Mouse (Mus musculus): ENCODE results near the gene Dhx15.

Dhx15 gene

DNA sequence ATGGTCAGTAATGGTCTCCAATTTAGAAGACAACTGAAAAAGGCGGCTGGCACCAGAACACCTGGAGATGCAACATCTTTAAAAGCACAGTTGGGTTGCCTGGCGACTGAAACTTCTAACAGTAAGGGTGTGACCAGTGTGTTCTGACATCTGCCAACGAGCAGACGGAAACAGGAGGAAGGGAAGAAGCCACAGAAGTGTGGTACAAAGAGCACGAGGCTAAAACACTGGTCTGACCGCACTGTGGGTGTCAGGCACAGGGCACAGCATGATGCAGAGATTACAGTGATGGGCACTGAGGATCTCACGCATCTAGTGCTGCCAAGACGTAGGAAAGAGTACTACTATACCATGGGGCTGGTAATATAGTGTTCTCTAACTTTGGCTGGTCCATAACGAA, 48.4 kb downstream of the Dhx15 start:
- DNase-seq = no peak

DNA sequence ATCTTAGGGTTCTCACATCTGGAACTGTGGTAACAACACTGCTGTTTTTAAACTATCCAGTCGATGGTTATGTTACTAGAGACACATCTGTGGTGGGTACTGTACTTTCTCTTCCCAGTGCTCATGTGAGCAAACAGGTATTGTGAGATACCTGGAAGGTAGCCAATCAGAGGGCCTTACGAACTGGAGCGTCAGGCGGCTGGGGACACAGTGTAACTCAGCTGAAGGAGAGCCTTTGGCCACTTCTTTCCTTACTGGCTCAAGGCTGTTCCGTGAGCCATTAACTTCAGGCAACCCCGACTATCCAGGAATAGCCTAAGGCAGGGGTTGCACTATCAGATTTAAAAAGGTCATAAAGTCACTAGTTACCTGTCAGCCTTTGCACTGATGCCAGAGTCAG, 51.5 kb downstream of the Dhx15 start:
- no peak for DNase-seq

DNA sequence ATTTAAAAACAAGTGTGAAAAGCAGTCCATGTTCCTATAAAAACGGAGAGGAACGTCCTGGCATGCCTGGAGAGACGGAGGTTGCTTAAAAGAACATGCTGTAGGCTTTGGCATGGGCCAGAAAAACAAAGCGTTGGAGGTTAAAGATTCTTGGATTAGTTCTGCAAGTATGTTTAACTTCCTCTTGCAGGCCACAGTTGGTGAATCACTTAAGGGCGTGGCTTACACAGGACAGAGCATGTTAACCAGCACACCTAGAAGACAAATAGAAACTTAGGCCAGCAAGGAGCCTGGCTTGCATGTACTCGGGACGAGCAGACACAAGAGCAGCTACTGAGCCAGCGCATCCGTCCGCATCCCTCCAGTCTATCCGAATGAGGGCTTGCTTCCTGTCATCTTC, 52.2 kb downstream of the Dhx15 start:
- no peak for DNase-seq

DNA sequence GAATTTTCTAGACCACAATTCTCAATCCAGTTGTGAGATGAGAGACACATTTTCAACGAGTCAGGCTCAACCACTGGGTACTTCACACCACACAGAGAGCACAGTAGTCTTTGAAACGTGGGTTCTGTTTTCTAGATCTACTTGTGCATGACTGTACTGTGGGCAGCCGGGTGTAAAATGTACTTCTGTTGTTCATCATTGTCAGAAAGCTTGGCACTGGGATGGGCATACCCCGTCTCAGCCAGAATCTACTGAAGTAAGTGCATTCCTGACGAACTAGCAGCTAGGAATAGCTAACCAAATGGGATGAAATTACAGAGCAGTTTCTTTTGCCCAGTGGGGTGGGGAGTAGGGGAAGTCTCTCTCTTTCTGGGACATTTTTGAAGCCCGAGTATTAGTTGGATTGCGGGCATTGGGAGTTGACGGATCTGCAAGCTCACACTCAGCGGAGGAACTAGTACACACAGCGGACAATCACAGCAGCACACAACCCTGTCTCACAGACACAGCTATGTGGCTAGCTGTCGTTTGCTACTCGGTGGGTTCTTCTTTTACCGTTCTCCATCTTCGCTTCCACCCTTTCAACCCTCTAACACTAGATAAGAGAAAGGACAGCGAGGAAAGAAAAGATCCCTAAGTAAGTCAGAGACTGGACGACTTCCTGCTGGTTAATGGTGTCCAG, 54.7 kb downstream of the Dhx15 start:
- no peak for DNase-seq

DNA sequence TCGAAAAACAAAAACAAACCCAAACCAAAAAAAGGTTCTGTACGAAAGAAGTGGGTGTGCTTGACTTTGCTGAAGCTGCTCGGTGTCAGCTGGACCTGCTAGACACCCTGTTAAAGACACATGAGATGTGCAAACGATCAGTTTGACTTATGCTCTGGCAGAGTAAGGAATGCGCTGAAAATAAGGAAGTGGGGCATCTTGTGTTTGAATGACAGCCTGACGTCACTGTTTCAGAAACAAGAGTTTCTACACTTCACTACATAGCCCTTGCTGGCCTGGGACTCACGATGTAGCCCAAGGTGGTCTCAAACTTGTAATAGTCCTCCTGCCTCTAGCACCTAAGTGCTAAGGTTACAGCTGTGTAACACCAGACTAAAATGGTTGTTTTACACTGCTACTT, 57.5 kb downstream of the Dhx15 start:
- DNase-seq = no peak

DNA sequence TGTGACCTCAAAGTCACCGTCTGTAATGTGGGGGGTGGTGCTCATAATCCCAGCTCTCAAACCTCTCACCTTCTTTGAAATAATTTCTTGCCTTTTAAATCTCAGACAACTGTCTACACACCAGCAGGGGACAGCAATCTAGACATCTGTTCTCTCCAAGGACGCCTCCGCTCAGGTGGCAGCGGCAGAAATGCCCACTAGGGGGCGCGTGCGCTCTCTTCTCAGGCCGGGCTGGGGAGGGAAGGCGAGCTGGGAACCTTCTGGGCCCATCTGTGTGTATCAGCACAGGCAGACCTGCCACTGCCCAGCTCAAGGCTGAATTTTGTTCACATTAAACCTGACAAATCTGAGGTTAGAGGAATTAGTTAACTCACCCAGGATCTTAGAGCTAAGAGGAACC, 58.2 kb downstream of the Dhx15 start:
- DNase-seq = peak; percentile 56

DNA sequence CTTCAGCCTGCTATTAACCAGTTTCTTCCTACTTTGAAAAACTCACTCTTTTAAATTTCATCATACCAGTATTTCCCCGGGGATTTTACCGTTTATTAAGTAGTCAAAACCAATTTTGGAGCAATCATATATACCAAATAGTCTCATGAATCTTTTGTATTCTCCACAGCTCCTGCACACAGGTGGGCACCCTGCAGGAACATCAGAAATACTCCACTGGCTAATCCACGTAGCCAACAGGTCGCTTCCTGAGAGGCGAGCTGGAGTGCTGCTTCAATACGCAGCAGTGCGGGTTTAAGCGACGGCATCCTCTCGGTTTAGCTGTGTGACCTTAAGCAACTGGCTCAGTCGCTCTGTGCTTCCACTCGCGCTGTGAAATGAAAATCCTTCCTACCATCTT, 58.9 kb downstream of the Dhx15 start:
- no peak for DNase-seq

DNA sequence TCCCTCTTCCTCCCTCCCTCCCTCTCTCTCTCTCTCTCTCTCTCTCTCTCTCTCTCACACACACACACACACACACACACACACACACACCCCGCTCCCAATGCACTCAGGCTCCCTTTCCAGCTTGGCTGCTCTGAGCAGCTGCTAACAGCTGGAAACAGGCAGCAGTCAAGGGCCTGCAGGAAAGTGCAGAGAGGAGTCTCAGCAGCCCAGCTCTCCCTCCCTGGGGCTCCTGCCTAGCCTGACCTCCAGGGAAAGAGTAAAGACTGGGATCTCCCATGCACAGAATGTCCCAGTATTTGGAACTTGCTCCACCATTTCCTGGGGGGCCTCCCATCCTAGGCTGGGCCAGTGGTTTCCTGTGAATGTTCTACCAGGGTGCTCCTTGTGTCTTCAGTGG, 59.8 kb downstream of the Dhx15 start:
- DNase-seq = no peak

DNA sequence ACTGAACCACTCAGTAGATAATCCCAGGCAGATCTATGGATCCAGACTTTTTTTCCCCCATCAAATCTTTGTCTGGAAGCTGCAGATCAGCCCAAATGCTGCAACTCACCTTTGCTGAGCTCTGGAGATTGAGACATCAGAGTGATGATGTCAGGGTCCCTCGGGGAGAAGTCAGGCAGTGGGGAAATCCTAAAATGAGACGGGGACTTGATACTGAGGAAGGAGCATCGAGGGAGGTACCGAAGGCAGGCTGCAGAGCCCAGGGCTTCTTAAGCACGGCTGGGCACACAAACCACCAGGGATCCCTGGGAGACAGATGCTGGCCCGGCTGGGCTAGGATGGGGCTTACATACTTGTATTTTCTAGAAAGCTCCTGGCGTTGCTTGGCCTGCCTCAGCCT, 64.1 kb downstream of the Dhx15 start:
- DNase-seq = no peak

DNA sequence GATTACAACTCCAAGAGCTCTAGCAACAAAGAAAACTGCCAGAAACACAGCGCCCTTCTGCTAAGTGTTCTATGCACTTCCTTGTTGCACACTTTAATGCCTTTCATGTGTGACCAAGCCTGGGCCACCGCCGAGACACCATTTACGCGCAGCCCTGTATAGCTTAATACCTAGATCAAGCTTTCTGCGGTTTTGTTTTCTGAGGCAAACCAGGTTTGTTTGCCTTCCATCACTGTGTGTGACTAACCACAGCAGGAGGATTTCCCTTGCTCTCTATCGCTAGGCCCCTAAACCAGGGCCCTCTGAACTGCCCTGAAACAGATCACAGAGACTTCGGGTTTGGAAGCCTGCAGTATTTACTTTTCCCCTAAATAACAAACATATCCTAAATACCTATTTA, 64.5 kb downstream of the Dhx15 start:
- DNase-seq = no peak

DNA sequence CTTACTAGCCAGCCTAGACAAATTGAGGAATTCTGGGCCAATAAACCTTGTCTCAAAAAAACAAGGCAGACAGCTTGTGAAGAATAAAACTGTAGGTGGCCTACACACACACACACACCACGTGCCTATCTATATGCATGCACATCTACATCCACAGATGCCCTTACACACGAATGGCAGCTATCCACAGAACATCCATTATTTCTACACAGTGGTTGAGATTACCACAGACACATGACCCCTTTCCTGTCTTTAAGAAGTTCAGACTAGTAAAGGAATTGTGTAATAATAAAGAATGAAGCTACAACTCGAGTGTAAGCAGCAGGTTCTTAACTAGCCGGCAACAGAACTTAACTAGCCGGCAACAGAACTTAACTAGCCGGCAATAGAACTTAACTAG, 68.2 kb downstream of the Dhx15 start:
- DNase-seq = no peak

DNA sequence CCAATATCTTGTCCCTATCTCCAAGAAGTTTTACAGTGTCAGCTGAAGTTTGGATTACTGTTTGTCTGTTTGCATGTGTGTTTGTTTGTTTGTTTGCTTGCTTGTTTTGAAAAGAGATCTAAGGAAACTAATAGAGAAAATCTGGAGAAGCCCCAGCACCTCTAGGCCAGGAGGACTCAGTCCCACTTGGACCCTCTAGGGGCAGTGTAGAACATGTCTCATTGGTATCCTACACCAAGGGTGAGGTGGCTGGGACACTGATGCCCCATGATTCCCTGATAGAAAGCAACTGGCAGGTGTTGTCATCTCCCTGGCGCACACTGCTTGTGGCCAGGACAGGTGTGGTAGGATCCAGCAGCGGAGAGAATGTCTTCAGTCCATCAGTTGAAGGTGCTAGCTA, 70.5 kb downstream of the Dhx15 start:
- no peak for DNase-seq

DNA sequence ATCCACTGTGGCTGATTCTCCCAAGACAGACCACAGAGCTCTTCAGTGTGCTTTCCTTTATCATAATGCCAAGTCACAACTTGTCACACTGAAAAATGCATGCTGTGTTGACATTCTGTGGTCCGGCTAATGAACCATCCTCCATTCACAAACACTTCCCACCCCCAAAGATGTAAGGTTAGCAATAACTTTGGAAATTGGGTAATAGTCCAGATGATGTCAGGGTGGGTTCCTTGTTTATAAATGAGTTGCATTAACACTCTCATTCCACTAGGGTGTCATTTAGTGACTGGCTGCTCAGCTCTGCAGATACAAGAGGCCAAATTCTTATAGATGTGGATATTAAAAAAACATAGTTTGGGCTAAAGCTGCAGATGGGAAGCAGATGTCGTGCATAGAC, 71.1 kb downstream of the Dhx15 start:
- DNase-seq = no peak

DNA sequence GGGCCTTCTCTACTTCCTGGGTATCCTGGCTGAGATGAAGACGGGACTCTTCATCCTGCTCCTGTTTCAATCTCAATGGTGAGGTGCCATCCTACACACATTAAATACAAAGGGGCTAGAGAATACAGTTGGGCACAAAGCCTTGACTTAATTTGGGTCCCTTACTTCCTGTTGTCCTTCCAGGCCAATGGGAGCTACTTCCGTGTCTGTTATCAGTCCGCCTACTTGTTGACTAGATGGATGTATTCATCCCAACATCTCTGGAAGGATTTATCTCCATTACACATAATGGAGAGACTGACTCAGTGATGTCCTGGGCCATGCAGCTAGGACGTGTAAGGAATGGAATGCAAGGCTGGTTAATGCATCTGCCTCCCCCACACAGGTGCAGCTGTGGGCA, 72.5 kb downstream of the Dhx15 start:
- no peak for DNase-seq

DNA sequence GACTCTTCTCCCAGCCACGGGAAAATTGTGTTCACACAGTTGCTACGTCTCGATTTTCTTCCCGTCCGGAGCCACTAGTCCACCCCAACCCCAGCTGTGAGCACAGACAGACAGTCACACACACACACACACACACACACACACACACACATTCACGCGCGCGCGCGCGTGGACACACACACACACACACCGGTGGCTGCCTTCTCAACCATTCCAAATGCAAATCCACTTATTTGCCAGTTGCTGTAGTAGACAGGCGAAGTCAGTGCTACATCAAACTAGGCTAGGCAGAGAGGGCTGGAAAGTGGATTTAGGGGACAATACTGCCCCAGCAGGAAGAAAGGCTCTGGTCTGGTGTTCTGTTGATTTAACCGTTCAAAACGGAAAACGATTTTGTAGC, 73.9 kb downstream of the Dhx15 start:
- no peak for DNase-seq

DNA sequence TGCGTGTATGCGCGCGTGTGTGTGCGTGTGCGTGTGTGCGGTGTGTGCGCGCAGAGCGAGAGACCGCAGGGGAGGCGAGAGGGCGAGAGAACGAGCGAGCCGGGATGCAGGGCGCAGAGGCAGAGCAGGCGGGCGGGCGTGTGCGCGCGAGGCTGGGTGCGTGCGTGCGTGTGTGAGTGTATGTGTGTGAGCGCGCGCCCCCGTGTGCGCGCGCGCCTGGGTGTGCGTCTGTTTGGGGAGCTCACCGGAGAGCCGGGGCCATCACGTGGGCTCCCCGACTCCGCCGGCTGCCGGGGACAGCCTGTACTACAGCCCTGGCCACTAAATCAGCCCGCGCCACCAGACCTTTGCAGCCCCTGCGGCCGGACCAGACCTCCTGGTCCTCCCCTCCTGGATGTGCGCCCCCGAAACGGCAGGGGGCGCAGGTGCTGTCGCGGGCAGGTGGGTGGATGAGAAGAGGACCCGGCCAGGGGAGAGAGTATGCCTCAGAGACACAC, 74.4 kb downstream of the Dhx15 start:
- DNase-seq = peak; percentile 95

DNA sequence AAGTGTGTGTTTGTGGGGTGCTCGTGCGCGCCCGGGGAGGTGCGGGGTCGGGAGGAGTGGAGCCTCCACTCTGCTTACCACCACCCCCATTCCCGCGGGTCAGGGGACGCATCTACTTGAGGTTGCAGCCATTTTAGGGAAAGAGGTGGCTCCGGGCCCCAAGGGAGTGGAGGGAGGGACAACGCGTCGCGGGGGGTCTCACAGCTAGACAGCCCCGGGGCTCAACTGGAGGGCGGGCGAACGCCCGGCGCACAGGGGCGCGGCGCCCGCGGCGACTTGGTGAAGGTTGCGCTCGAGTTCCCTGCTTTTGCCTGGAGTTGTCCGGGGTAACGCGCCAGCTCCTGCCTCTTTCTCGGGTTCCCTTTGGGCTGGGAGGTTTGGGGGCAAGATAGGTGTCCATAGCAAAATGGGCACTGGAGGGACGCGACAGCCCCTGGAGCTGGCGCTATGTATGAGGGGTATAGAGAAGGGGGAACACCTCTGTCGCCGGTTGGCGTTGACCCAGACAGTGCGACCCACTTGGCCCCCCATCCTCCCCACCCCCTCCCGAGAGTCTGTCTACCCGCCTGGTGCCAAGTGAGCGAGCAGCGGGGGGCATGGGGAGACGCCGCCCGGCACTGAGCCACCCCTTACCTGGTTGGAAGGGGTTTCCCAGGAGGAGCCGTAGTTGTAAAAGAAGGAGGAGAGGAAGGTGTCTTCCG, 75.4 kb downstream of the Dhx15 start:
- DNase-seq = peak; percentile 77

DNA sequence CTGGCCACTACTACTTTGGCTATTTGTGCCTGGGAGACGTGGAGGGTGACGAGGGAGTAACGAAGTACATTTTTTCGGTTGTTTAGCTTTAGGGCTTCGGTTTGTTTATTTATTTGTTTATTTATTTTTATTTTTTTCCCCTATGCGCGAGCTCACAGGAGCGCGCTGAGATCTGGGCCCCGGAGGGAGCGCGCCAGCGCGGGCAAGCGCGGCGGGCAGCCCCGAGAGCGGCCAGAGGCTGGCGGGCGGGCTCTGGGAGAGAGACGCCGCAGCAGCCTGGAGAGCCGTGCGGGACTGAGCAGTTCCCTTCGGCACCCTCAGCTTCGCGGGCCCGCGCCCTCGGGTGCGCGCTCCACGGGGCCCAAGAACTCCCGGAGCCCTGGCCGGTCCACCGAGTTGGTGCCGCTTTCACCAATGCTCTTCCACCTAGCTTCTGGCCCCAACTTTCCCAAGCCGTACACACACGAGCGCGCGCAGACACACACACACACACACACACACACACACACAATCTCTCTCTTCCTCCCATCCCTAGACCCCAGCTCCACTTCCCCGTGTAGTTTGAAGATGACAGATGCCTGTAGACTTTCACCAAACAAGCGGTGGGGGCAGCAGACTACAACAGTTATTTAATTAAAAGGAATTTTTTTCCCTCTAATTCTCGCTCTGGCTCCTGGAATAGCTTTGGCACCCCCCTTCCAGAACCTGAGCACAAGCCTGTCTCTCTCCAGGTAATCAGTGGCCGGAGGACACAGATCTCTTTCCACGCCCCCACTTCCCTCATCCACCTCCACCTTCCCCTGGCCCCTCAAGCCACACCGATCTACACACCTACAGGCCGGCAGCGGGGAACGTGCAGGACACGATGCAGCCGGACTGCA, 76.2 kb downstream of the Dhx15 start:
- DNase-seq = peak; percentile 66

DNA sequence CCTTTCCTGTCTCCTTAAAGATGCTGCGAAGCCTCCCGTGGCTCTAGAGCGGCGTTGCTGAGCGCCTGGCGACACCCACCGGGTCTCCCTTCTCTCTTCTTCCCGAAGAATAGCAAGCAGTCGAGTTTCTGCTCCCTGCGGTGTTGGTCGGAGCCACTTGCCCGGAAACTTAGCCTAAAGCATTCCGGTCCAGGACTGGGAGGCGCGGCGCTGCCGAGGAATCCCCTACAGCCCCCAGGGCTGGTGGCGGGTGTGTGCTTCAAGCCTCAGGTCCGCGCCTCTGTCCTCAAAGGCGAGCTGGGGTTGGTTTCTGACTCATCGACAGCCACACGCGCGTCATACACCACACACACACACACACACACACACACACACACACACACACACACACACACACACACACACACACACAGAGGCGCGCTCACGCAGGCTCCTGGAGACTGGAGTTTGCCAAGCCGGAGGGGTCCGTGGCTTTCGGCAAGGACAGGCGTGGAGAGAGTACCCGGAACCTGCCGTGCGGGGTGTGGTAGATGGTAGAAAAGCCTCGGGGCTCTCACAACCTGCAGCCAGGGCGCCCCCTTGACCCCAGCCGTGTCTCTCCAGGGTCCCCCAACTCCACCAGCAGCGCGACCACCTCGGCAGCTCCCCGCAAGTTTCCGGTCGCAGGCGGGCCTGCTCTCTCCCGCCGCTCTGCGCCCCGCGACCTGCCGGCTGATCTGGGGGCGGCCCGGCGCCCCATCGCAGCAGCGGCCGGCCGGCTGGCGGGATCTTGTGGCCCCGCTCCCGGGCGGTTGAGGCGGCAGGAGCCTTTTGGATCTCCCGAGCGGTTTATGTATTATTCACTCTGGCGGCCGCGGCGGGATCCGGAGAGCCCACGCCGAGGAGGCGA, 77.1 kb downstream of the Dhx15 start:
- peak; percentile 58 for DNase-seq

DNA sequence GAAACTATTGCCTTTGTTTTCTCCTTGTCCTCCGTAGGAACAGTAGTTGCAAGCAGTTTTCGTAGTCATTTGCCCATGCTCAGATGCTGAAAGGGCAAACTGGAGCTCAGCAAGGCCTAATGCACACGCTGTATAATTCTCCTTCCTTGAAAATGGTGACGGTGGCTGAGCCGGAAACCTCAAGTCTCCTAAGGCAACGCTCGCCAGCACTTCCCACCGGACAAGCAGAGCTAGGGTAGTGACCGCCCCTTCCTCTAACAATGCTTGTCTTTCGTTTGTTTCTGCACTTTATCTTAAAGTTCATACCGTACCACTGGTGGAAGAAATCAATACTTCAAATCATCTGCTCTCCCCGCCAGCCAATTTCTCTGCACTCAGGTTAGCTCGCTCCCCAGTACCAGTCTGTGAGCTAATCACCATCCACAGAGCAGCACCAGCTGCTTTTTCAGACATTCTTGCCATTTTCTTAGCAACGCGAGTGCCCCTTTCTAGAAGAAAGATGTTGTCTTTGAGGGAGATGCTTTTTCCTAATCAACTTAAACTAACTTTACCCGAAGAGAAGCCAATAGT, 78.0 kb downstream of the Dhx15 start:
- no peak for DNase-seq

DNA sequence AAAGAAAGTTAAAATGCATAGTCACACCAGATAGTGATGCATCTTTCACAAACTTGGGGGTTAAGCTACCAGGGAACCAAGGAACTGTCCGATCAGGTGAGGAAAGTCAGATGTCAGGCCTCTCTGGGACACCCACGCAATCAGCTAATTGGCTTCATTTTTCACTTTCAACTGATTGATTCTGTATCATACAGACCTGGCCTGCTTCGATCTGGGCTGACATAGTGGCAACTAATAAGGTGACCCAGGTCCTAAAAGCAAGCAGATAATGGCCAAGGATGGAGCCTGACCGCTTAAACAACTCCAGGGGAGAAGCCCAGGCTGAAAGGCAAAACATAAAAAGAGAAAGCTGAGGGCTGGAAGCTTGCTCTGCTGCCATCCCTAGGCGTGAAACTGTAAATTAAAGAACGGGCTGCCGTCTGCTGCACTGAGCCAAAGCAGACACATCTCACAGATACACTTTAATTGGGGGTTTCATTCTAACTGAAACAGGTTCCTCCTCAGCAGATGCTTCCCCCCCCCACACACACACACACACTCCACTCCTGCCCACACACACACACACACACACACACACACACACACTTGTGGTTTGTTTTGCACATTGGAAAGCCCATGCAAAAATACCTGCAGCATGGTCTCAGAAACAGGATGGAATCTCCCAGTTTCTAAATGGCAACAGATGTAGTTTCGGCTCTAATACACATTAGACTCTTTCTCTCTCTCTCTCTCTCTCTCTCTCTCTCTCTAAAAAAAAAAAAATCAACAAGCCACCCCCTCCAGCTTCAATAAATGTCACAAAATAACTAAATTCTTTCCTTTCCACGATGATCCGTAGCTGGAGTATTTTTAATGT, 79.3 kb downstream of the Dhx15 start:
- DNase-seq = no peak

All from cerebellum, adult 11-12 months (tissue).